Mouse (Mus musculus): ENCODE data around the gene 1810049J17Rik.

GRCm38 (mm10) chr15:12341401-12341758 is 19.7 kb upstream of the 1810049J17Rik start:
- TF ChIP-seq CTCF (IDR thresholded peaks at IDR 0.05) = no peak
- no peak for TF ChIP-seq EP300 (IDR thresholded peaks at IDR 0.05)

All from lung, postnatal 0 days (tissue).